Mouse (Mus musculus): ENCODE measurements around the gene Zfp36l2. TPM values are rescaled to one million over a fixed set of nuclear protein-coding genes. Genes with fewer than 3 reads are reported as not detected.

Gene Zfp36l2
- polyA plus RNA-seq, 1 experiment from 2014 or later: 12.0 TPM

DNA sequence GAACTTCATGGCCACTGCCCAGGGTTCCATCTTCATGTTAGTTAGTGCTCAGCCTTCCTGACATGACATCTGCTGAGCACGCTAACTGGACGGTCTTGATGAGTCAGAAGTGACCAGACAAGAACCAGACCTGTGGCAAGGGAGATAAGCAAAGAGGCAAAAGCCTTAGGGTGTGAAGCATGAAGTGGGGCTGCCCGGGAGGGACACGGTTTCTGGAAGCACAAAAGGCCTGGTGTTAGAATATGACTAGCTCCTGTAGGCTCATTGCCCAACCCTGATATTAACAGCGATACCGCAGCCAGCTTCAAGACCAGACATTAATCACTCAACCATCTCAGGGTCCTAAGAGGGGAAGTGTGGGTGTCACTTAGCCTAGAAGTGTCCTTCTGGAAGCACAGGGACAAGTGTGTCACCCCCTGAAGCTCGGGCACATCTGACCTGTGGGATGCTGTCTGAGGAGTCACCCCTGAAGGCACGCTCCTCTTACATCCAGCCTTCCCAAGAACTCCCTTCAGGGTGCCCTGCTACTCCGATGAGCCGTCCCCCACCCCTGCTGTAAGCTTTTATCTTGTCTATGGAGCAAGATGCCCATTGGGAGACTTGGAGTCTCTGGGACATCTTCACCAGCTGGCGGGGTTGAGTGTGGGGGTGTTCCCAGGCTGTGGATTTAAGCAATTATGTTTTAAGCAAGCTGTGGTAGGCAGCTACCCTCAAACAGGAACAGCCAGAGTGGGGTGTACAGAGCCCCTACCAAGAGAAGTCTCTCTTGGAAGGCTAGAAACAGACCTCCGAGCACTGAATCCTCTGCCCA, 34.6 kb downstream of the Zfp36l2 start:
- Histone ChIP-seq H3K9me3 (no peaks in the 10 kb centered on the region), H3K4me3 (no peak overlapping the region), H3K4me1 (peaks cover 63% of the 10 kb centered on the region), H3K36me3 (replicated peaks) (no peaks in the 10 kb centered on the region), H3K27me3 (replicated peaks; ENCODE audit: low read depth, poor library complexity, severe bottlenecking) (peaks cover 63% of the 10 kb centered on the region), H3K27ac (replicated peaks) (peak overlapping the region; percentile 63)
- WGBS: 80% methylated on average over 12 of the region's 12 CpGs
- no peak for DNase-seq (ENCODE audit: low spot score)

DNA sequence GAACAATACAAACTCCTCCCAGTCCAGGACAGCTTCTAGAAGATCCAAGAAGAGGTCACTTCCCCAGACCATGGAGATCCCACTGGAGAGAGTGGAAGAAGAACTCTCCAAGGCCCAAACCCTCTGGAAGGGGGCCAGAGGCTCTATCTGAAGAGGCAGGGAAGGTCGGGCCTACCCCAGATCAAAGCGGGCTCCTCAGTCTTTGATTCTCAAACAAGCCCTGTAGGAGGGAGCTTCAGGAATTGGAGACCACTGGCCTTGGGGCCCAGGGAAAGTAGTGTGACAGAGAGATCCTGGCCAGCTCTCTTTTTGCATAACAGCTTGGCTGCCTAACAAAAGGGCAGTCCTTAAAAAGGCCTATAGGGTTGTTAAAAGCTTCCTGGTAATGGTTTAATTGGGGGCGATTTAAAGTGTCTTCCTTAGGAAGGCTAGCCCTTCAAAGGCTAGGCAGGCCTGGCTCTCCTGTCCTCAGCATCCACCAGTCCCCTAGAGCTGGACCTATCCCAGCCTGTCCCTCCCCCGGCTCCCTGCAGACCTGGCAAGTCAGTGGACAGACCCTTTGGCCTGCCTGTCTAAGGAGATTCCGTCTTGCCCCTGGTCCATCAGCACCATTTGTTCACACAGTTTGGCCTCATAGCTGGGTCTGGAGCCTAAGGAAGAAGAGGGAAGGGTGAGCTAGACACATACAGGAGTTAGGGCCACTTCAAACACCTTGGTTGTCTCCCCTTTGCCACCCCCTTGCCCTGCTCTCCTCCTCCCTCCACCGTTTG, 35.4 kb downstream of the Zfp36l2 start:
- H3K9me3 ChIP-seq: no peaks in the 10 kb centered on the region
- peaks cover 61% of the 10 kb centered on the region for H3K4me1 ChIP-seq
- WGBS: 35% methylated on average over 6 of the region's 6 CpGs
- no peak overlapping the region for H3K4me3 ChIP-seq
- no peak for DNase-seq (ENCODE audit: low spot score)
- no peaks in the 10 kb centered on the region for H3K36me3 ChIP-seq (replicated peaks)
- H3K27ac ChIP-seq (replicated peaks): peak overlapping the region; percentile 37
- H3K27me3 ChIP-seq (replicated peaks; ENCODE audit: low read depth, poor library complexity, severe bottlenecking): peaks cover 55% of the 10 kb centered on the region

DNA sequence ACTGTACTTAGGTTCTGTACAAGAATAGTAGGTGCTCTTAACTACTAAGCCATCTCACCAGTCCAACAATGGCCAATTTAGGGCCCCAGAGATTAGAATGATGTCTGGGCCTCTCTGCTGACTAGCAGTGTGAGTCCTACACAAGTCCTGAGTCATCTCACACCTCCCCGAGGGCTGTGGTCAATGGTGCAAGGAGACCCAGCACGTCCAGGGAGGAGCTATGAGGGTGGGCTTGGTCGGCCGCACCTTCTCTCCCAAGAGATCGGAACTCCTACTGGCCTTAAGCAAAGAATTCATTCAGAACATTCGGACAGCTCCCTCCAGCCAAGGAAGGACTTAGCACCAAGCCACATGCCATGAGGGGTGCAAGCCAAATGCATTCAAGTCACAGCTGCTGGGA, 36.4 kb downstream of the Zfp36l2 start:
- H3K9me3 ChIP-seq: no peaks in the 10 kb centered on the region
- no peak overlapping the region for H3K4me3 ChIP-seq
- peaks cover 61% of the 10 kb centered on the region for H3K4me1 ChIP-seq
- H3K27me3 ChIP-seq (replicated peaks; ENCODE audit: low read depth, poor library complexity, severe bottlenecking): peaks cover 51% of the 10 kb centered on the region
- no peak for DNase-seq (ENCODE audit: low spot score)
- 75% methylated on average over 6 of the region's 6 CpGs for WGBS
- H3K36me3 ChIP-seq (replicated peaks): no peaks in the 10 kb centered on the region
- 0 out of 2 replicates have a peak overlapping the region, but pooled peaks have one; percentile 37 for H3K27ac ChIP-seq (replicated peaks)

DNA sequence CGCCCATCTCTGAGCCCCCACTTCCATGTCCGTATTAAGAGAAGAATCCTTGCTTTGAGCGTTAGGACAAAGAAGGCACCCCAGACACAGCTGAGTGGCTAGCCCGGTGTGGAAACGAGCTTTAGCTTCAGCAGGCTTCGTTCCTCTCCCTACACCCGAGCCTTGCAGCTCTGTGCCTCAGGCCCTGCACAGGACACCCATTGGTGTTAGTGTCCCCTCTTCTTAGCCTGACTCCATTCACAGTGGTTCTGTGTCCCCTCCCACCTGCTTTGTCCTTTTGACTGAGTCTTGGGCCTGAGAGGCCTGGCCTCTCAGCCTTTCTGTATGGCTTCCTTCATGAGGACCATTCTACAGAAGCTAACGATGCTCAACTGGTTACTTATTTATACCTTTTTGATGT, 37.5 kb downstream of the Zfp36l2 start:
- no peak overlapping the region for H3K4me3 ChIP-seq
- no peaks in the 10 kb centered on the region for H3K9me3 ChIP-seq
- H3K36me3 ChIP-seq (replicated peaks): no peaks in the 10 kb centered on the region
- 44% methylated on average over 8 of the region's 8 CpGs for WGBS
- H3K4me1 ChIP-seq: peaks cover 64% of the 10 kb centered on the region
- peaks cover 49% of the 10 kb centered on the region for H3K27me3 ChIP-seq (replicated peaks; ENCODE audit: low read depth, poor library complexity, severe bottlenecking)
- DNase-seq (ENCODE audit: low spot score): no peak
- no peak overlapping the region for H3K27ac ChIP-seq (replicated peaks)

DNA sequence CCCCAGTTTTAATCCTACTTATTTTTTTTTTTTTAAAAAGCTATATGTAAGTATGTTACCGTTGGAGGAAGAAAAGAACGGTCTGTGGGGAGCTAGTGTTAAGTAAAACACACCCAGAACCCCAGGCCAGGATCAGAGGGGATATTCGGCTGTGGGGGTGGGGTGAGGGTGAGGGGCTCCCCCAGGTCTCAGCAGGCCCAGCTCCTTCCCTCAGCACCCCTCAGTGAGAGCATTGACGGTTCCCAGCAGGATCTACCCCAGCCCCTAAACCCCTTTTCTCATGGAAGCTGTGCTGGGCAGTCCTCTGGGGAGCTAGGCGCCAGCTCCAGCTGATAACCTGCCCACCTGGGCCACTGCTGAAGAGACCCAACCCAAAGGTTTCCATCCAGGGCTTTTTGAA, 38.2 kb downstream of the Zfp36l2 start:
- Histone ChIP-seq H3K4me3 (no peak overlapping the region), H3K9me3 (no peaks in the 10 kb centered on the region), H3K27me3 (replicated peaks; ENCODE audit: low read depth, poor library complexity, severe bottlenecking) (peaks cover 49% of the 10 kb centered on the region), H3K36me3 (replicated peaks) (no peaks in the 10 kb centered on the region), H3K4me1 (peaks cover 67% of the 10 kb centered on the region), H3K27ac (replicated peaks) (peak overlapping the region; percentile 79)
- no peak for DNase-seq (ENCODE audit: low spot score)
- 38% methylated on average over 5 of the region's 5 CpGs for WGBS

DNA sequence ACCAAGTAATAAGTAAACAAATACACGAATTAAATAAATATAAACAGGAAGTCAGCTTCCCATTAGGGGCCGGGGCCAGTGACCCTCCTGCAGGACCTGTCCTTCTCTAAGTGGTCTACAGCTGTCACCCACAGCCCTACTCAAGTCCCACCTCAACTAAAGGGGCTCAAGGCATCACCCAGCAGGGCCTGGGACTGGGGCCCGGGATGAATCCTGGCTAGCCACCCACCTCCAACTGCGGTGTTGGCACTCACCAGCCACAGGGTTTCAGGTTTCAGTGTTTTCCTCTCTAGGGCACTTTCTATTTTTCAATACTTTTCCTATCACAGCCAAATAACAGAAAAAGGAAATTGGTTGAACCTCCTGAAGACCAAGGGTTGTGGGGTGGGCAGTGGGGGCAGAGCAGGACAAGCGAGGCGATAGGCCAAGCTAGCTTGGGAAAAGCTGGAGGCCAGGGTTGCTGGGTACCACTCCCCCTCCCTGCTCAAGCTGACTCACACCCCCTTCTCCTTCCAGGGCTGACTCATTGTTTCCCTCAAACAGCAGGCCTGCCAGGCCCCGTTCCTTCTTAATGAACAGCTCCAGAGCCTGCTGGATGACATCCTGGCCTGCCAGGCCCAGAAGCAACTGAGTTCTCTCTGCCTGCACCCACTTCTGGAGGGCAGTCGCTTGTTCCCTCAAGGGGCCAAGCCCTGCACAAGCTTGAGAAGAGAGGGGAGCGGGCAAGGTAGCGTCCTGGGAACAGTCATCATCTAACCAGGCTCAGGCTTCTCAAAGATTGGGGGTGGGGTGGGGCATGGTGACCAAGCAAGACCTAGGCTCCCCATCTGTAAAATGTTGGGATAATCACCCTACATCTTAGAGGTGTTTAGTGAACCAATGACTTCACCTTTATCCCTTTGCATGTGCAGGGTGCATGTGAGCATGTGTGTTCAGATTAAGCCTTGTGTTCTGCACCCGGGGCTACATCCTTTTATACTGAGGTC, 39.0 kb downstream of the Zfp36l2 start:
- Histone ChIP-seq H3K36me3 (replicated peaks) (no peaks in the 10 kb centered on the region), H3K4me1 (peaks cover 62% of the 10 kb centered on the region), H3K27ac (replicated peaks) (peak overlapping the region; percentile 79), H3K4me3 (no peak overlapping the region), H3K9me3 (no peaks in the 10 kb centered on the region), H3K27me3 (replicated peaks; ENCODE audit: low read depth, poor library complexity, severe bottlenecking) (peaks cover 51% of the 10 kb centered on the region)
- peak; percentile 50 for DNase-seq (ENCODE audit: low spot score)
- WGBS: 25% methylated on average over 11 of the region's 11 CpGs

DNA sequence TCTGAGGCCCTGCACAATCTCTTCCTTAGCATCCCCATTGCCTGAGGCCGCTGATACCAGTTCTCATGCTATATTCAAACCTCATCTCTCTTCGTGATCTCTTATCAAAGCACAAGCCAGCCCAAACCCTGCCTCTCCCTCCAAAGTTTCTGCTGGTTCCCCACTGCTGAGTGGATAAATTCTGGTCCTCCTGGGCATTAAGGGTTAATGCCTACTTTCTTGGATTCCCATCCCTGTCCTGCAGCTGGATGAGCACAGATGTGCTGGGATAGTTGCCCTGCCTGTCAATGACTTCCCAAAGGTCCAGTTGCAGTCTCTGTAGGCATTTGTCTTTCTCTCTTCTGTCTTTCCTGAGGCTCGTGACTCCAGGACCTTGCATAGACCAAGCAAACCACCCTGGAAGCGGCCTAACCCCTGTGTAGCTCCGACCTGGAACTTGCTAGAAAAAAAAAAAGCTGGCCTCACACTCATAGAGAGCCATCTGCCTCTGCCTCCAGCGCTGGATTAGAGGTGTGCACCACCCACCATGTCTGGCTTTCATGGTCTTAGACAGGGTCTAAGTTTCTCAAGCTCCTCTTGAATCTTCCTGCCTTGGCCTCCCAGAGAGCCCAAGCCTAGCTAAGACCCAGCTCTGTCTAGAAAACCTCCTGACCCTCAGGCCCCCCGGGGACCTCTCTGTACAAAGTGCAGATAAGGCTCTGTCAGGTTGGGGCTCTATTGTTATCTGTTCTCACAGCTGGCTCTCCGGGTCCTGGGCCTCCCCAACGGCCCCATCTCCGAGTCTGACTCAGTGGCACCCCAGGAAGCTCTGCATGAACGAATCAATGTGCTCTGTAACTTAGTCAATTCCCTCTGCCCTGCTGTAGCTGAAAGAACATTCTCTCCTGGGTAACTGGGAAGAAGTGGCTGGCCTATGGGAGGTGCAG, 40.3 kb downstream of the Zfp36l2 start:
- Histone ChIP-seq H3K27me3 (replicated peaks; ENCODE audit: low read depth, poor library complexity, severe bottlenecking) (peaks cover 50% of the 10 kb centered on the region), H3K36me3 (replicated peaks) (no peaks in the 10 kb centered on the region), H3K9me3 (no peaks in the 10 kb centered on the region), H3K27ac (replicated peaks) (peak overlapping the region; percentile 78), H3K4me1 (peaks cover 75% of the 10 kb centered on the region), H3K4me3 (no peak overlapping the region)
- 45% methylated on average over 11 of the region's 11 CpGs for WGBS
- no peak for DNase-seq (ENCODE audit: low spot score)

DNA sequence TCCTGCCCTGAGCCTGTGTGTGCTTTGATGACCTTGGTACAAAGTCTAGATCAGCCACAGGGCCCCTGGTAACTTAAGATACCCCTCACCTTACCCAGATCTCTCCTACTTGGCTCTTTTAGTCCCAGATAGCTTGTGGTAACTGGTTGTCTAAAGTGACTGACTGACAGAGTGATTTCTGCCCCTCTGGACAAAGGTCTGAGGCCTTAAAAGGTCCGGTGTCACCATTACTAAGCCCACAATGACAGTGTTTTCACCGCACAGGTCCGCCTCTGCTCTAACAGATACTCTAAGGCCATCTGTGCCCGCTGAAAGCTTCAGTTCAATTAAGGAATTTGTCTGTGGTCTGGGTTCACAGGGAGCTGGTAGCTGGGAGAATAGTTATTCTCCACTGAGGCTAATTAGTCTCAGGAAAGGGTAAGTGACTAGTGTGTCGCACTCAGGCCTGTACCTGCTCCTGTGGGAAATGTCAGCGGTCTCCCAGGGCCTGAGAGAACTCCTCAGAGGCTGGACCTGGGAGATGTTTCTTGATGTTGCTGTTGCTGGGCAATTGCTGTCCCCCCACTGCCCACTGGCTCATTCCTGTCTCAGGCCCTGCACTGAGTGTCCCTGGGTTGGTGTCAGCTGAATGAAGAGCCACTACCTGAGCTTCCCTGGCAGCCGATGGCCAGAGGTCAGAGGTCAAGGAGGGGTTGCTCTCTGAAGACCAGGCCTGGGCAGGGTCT, 41.1 kb downstream of the Zfp36l2 start:
- Histone ChIP-seq H3K27ac (replicated peaks) (peak overlapping the region; percentile 78), H3K4me1 (peaks cover 70% of the 10 kb centered on the region), H3K36me3 (replicated peaks) (no peaks in the 10 kb centered on the region), H3K9me3 (no peaks in the 10 kb centered on the region), H3K27me3 (replicated peaks; ENCODE audit: low read depth, poor library complexity, severe bottlenecking) (peaks cover 46% of the 10 kb centered on the region), H3K4me3 (no peak overlapping the region)
- 34% methylated on average over 7 of the region's 7 CpGs for WGBS
- no peak for DNase-seq (ENCODE audit: low spot score)

DNA sequence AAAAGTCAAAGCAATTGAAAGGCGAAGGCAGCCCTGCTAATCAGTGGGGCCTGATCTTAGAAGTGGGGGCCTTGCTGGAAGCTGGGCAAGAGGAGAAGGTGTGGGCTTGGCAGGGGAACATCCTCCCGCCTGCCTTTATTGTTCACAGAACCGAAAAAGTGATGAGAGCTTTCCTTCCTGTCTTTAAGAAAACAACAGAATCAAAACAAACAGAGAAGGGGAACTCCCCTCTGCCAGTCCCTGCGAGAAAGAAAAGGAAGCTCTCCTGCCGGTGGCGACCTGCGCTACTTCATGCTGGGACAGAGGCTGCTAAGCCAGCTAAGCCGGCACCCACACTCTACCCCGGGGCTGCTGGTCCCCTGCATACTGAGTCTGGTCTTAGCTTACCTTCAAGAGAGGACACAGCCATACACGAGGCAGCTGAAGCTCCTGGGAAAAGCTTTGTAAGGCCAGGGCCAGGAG, 41.9 kb downstream of the Zfp36l2 start:
- H3K36me3 ChIP-seq (replicated peaks): no peaks in the 10 kb centered on the region
- peak overlapping the region; percentile 78 for H3K27ac ChIP-seq (replicated peaks)
- H3K27me3 ChIP-seq (replicated peaks; ENCODE audit: low read depth, poor library complexity, severe bottlenecking): peaks cover 44% of the 10 kb centered on the region; the same call in 1 of the 2 replicates
- H3K4me1 ChIP-seq: peaks cover 74% of the 10 kb centered on the region
- H3K4me3 ChIP-seq: no peak overlapping the region
- no peak for DNase-seq (ENCODE audit: low spot score)
- WGBS: 10% methylated on average over 10 of the region's 10 CpGs
- no peaks in the 10 kb centered on the region for H3K9me3 ChIP-seq

DNA sequence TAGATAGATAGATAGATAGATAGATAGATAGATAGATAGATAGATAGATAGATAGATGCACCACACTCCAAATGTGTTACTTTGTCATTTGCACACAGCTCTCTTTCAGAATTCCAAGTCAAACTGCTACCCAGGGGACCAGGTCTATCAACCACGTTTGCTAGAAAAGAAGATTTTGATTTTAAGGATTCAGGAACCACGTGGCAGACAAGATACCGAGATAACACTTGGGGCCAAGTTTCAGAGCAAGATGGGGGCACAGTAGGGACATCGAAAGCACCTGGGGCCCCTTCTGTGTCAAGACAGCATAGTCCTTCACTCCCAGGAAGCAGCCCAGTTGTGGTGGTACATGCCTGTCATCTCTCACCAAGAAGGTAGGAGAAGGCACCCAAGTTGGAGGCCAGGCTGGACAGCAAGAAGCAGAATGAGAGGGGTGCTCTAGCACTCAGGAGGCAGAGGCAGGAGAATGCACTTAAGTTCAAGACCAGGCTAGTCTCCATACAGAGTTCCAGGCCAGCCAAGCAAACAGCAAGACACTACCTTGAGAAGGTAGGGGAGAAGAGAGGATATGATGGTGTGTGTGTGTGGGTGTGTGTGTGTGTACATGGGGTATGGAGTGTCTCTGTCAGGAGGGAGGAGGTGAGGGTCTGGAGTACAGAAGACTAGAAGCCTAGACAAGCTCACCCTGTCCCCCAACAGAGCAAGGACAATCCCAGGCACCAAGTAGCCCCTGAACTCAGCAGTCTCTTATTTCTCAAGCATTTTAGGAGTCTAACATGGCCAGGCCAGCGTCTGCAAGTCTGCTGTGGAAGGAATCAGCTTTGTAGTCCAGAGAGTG, 42.8 kb downstream of the Zfp36l2 start:
- no peak overlapping the region for H3K4me3 ChIP-seq
- peaks cover 78% of the 10 kb centered on the region for H3K4me1 ChIP-seq
- DNase-seq (ENCODE audit: low spot score): no peak
- H3K27ac ChIP-seq (replicated peaks): peak overlapping the region; percentile 78
- H3K27me3 ChIP-seq (replicated peaks; ENCODE audit: low read depth, poor library complexity, severe bottlenecking): peaks cover 44% of the 10 kb centered on the region; the same call in 1 of the 2 replicates
- H3K36me3 ChIP-seq (replicated peaks): no peaks in the 10 kb centered on the region
- H3K9me3 ChIP-seq: no peaks in the 10 kb centered on the region
- WGBS: 73% methylated on average over 5 of the region's 5 CpGs

Data from embryonic facial prominence, embryonic 10.5 days (tissue).